Mouse (Mus musculus) liver, adult 2 months (tissue): ENCODE data around the gene Umps.

Experiments used
- CTCF ChIP-seq: fragments of 200-500 bp; IDR thresholded peaks from 2 replicates; pipeline ENCODE4 v1.5.1; 2011; ENCODE audit warnings: low read depth, low read length, control low read depth
- POLR2A ChIP-seq: fragments of 200-500 bp; IDR thresholded peaks from 2 replicates; pipeline ENCODE4 v1.6.1; 2011; ENCODE audit warnings: low read length, control low read depth; ENCODE audit not compliant: insufficient read depth; ENCODE audit errors: extremely low read depth

DNA sequence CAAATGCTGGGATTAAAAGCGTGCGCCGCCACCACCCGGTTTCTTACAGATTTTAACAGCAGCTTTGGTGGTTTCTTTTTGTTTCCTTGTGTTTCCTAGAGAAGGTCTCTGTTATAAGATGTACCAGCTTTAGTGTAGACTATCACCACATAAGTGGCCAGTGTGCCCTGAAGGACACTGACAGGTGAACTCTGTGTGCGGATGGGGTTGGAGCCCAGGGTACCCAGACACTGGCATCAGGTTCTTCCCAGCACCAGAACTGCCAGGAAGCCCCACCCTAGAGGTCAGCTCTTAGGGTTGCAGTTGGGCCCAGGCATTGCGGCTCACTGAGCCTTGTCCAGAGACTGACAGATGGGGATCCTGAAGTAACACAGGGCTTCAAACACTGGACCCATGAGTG lies 23.4 kb downstream of the Umps start:
- TF ChIP-seq CTCF = no peak
- TF ChIP-seq POLR2A = no peak
